Mouse (Mus musculus) hindbrain, embryonic 10.5 days (tissue): ENCODE data around the gene BC035044. TPM values are rescaled to one million over a fixed set of nuclear protein-coding genes. Genes with fewer than 3 reads are reported as not detected.
A peak's percentile ranks its signal among the peaks of the same experiment; 100 is the strongest.
"Not testable (repeated sequence)": the region's sequence is repeated elsewhere in the genome, so short reads cannot be mapped to it uniquely, and the experiment has no call there.

Experiments used
- DNase-seq: peaks from one replicate; pipeline ENCODE4 v3.0.0-alpha.2; 2017; ENCODE audit warnings: low spot score
- H3K27ac ChIP-seq: fragments of 300-500 bp; sonication (generic); 2 replicates; pipeline ENCODE4 v1.5.1; 2016; ENCODE audit warnings: mild to moderate bottlenecking, moderate library complexity
- H3K27me3 ChIP-seq: fragments of 300-500 bp; sonication (generic); 2 replicates; pipeline ENCODE4 v1.6.1; 2016; ENCODE audit warnings: mild to moderate bottlenecking; ENCODE audit not compliant: poor library complexity, insufficient read depth, severe bottlenecking
- H3K36me3 ChIP-seq: fragments of 300-500 bp; sonication (generic); 2 replicates; pipeline ENCODE4 v1.6.1; 2016; ENCODE audit warnings: mild to moderate bottlenecking, moderate library complexity
- H3K4me1 ChIP-seq: fragments of 300-500 bp; sonication (generic); replicated peaks from 2 replicates; pipeline ENCODE4 v1.6.1; 2016; ENCODE audit warnings: mild to moderate bottlenecking
- H3K4me3 ChIP-seq: fragments of 300-500 bp; sonication (generic); 2 replicates; pipeline ENCODE4 v1.5.1; 2016; ENCODE audit warnings: mild to moderate bottlenecking, moderate library complexity
- H3K9me3 ChIP-seq: fragments of 300-500 bp; sonication (generic); 2 replicates; pipeline ENCODE4 v1.6.1; 2016; ENCODE audit warnings: mild to moderate bottlenecking, moderate library complexity
- WGBS: fragments of 180-500 bp; shearing (Covaris S2); methylation state at CpG from one replicate; pipeline ENCODE4 v1.1.7; 2016; 5-methylcytosine and 5-hydroxymethylcytosine counted together
- polyA plus RNA-seq: library from polyadenylated mRNA; unstranded; fragments of >200 nt; fragmentation: Nextera tagmentation; extraction: Ambion mirVana; gene quantifications from 2 replicates; pipeline ENCODE4 v1.2.1, GENCODE M21; 2016

Gene BC035044
- polyA plus RNA-seq, 1 experiment from 2014 or later: 0.98 TPM

DNA sequence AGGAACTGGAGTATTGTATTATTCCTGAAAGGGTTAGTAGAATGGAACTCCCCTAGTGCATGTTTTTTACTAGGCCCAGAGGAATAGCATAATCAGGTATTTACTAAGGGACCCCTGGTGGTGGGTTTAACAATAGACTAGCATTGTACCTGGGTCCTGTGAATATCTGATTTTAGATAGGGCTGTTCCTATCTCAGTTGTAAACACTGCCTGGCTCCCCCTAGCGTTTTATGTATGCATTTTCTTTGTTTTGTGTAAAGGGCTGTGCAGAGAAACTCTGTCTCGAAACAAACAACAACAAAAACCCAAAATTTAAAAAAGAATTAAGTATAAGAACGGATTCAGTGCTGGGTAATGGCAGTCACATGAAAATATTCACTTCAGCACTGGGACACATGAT lies 83.9 kb downstream of the BC035044 start:
- WGBS: 68% methylated on average over 3 of the region's 3 CpGs
- Histone ChIP-seq H3K4me3 (no peak overlapping the region), H3K36me3 (no peaks in the 10 kb centered on the region), H3K27me3 (no peaks in the 10 kb centered on the region), H3K27ac (no peak overlapping the region), H3K4me1 (peaks cover 11% of the 10 kb centered on the region), H3K9me3 (0 out of 2 replicates have a peak, but pooled peaks cover 8% of the 10 kb centered on the region)
- DNase-seq: no peak

DNA sequence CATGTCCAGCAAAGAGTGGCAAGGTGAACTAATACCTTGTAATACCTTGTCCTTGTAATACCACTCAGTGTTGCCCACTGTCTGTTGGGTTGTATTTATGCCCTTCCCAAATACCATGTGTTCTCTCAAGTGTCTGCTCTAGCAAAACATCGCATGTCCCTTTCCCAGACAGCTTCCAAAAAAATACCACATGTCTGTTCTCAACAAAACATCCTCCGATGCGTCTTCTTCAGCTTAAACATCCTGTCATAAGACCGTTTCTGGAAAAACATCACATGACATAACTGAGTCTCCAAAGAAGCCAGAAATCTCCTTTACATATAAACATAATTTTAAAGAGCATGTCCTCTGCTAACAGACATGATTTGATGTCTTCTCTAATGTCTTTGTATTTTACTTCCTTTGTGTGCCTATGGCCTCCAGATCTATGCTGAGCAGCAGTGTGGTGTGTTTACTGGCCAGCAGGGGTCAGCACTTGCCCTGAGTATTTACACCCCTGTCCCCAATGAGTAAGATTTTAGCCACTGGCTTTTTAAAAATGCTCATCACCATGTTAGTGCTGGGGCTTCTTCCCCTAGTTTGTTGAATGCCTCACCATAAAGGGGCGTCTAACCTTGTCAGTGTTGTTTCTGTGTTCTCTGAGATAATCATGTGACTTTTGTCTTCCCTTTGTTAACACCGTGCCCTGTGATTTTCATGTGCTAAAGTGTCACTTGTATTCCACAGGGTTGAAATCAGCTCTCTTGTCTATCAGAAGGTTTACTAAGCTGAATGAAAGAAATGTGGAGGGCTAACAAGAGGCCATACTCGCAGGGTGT lies 85.9 kb downstream of the BC035044 start:
- H3K4me1 ChIP-seq: peaks cover 12% of the 10 kb centered on the region
- H3K4me3 ChIP-seq, H3K27ac ChIP-seq, H3K9me3 ChIP-seq, H3K27me3 ChIP-seq, H3K36me3 ChIP-seq: not testable (repeated sequence)
- WGBS: 63% methylated on average over 7 of the region's 7 CpGs
- peak; percentile 63 for DNase-seq

DNA sequence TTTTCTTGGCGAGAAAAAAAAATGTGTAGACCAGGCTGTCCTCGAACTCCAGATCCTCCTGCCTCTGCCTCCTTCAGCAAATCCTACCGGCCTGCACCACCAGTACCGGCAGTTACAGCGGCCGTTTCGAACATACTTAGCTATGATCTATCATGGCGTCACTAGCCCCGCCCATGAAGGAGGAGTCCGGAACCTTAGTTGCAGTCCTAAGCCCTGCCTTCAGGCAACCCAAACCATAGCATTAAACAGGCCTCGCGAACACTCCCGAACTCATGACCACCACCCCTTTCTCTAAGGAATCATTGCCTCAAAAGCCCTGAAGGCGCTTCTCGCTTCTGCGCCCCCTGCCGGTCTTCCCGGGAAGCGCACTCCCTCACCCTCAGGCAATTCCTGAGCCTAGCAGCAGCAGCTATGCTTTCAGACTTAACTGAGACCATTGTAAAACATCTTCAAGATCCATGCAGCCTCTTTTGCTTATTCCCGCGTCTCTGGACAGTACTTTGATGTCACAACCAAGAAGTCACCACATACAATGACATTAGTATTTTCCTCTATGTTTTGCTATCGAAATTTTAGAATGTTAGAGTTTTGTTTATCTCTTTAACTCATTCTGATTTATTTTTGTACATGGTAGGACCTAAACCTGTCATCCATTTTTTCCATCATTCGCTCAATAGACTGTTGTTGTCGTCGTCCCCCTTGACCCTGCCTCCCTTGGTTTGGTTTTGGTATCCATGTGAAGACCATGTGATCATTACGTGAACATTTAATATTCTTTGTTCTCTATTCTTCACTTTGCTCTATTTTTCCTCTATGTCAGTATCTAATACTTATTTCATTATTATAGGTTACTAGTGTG lies 87.7 kb downstream of the BC035044 start:
- peak; percentile 98 for DNase-seq
- Histone ChIP-seq H3K36me3 (no peaks in the 10 kb centered on the region), H3K4me3 (peak overlapping the region; percentile 56), H3K4me1 (peaks cover 16% of the 10 kb centered on the region), H3K27me3 (no peaks in the 10 kb centered on the region), H3K9me3 (0 out of 2 replicates have a peak, but pooled peaks cover 6% of the 10 kb centered on the region), H3K27ac (peak overlapping the region; percentile 81)
- 7% methylated on average over 26 of the region's 26 CpGs for WGBS

DNA sequence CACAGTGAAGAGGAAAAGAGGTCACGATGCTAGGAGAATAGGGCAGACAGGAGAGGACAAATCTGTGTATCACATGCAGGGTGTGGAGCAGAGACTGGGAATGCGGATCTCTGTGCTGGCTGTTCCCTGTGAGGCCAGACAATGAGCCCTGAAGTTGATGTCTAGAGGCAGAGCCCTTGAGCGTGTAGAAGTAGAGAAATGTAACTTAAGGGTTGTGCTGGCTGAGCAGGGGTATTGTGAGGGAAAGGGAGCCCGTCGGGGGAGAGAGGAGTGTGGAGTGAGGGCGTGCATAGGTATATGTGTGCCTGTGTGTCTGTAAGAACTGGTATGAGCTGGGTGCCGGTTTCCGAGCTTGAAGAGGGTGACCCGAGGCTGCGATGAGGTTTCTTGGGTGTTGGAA lies 88.4 kb downstream of the BC035044 start:
- H3K4me3 ChIP-seq: peak overlapping the region; percentile 56
- no peaks in the 10 kb centered on the region for H3K27me3 ChIP-seq
- DNase-seq: no peak
- WGBS: 21% methylated on average over 10 of the region's 10 CpGs
- H3K9me3 ChIP-seq: 0 out of 2 replicates have a peak, but pooled peaks cover 3% of the 10 kb centered on the region
- H3K36me3 ChIP-seq: no peaks in the 10 kb centered on the region
- peak overlapping the region; percentile 81 for H3K27ac ChIP-seq
- peaks cover 23% of the 10 kb centered on the region for H3K4me1 ChIP-seq

GRCm38 (mm10) chr6:128800696-128801095 lies 90.2 kb downstream of the BC035044 start:
- H3K4me3 ChIP-seq, H3K27me3 ChIP-seq, H3K9me3 ChIP-seq, H3K36me3 ChIP-seq, H3K27ac ChIP-seq, DNase-seq: not testable (repeated sequence)
- WGBS: 77% methylated on average over 5 of the region's 5 CpGs
- peaks cover 24% of the 10 kb centered on the region for H3K4me1 ChIP-seq

- Histone ChIP-seq H3K4me1 (peaks cover 24% of the 10 kb centered on the region), H3K36me3 (no peaks in the 10 kb centered on the region), H3K27ac (peak overlapping the region; percentile 87), H3K4me3 (peak overlapping the region; percentile 64), H3K27me3 (no peaks in the 10 kb centered on the region), H3K9me3 (no peaks in the 10 kb centered on the region)
- no peak for DNase-seq
- 24% methylated on average over 7 of the region's 7 CpGs for WGBS
Observed at GRCm38 (mm10) chr6:128799896-128800270, 91.0 kb downstream of the BC035044 start.

GRCm38 (mm10) chr6:128799144-128799895 lies 91.6 kb downstream of the BC035044 start:
- H3K4me1 ChIP-seq: peaks cover 24% of the 10 kb centered on the region
- H3K9me3 ChIP-seq, H3K27me3 ChIP-seq, H3K36me3 ChIP-seq: not testable (repeated sequence)
- WGBS: under 1% methylated on average over 49 of the region's 49 CpGs
- H3K27ac ChIP-seq: peak overlapping the region; percentile 87
- H3K4me3 ChIP-seq: peak overlapping the region; percentile 64
- peak; percentile 93 for DNase-seq

Other genes starting within 250 kb of the BC035044 start
- gene Clec2h, start 228.7 kb downstream of the BC035044 start, polyA plus RNA-seq: not detected in 2 replicates
- not detected in 2 replicates for gene Klrb1, start 168.1 kb downstream of the BC035044 start, polyA plus RNA-seq
- gene Klrb1c, start 101.9 kb downstream of the BC035044 start, polyA plus RNA-seq: not detected in 2 replicates
- gene Gm44511, start 64.8 kb downstream of the BC035044 start, polyA plus RNA-seq: not detected in 2 replicates
- gene Klrb1b, start 64.8 kb downstream of the BC035044 start, polyA plus RNA-seq: not detected in 2 replicates
- not detected in 2 replicates for gene Clec2i, start 3.5 kb downstream of the BC035044 start, polyA plus RNA-seq
- not detected in 2 replicates for gene Clec2g, start 43.3 kb upstream of the BC035044 start, polyA plus RNA-seq
- 0.22 and 0.51 TPM in 2 replicates for gene Klrb1f, start 154.8 kb upstream of the BC035044 start, polyA plus RNA-seq
- not detected in 2 replicates for gene Clec2e, start 209.8 kb upstream of the BC035044 start, polyA plus RNA-seq